Mouse (Mus musculus) heart, adult 11 months (tissue): ENCODE results near the gene Lsm2.
"Not testable (repeated sequence)": the region's sequence is repeated elsewhere in the genome, so short reads cannot be mapped to it uniquely, and the experiment has no call there.

ENCODE experiments used
- DNase-seq: peaks from one replicate; pipeline ENCODE4 v3.0.0; 2022

The Lsm2 gene

GRCm38 (mm10) chr17:34995192-34995591 lies 13.5 kb downstream of the Lsm2 start:
- DNase-seq = not testable (repeated sequence)

- peak; percentile 86 for DNase-seq
These were observed 14.3 kb downstream of the Lsm2 start for GRCm38 (mm10) chr17:34995927-34996326.

- peak; percentile 83 for DNase-seq
These were observed 14.9 kb downstream of the Lsm2 start for GRCm38 (mm10) chr17:34996411-34997141.

GRCm38 (mm10) chr17:34997142-34997483 lies 15.5 kb downstream of the Lsm2 start:
- no peak for DNase-seq

GRCm38 (mm10) chr17:34998526-34999430 lies 17.1 kb downstream of the Lsm2 start:
- DNase-seq = peak; percentile 91

- peak; percentile 93 for DNase-seq
These were observed 18.4 kb downstream of the Lsm2 start for GRCm38 (mm10) chr17:34999871-35000716.

GRCm38 (mm10) chr17:35000717-35001451 lies 19.2 kb downstream of the Lsm2 start, which contains the start of gene Vars:
TSS of gene Vars (plus strand) at chr17:35000987.
- DNase-seq = peak; percentile 99

GRCm38 (mm10) chr17:35001452-35002152 lies 19.9 kb downstream of the Lsm2 start:
- DNase-seq = no peak

GRCm38 (mm10) chr17:35002153-35002865 lies 20.6 kb downstream of the Lsm2 start:
- DNase-seq = peak; percentile 92

GRCm38 (mm10) chr17:35003022-35003838 lies 21.6 kb downstream of the Lsm2 start:
- peak; percentile 86 for DNase-seq

GRCm38 (mm10) chr17:35004075-35004717 lies 22.5 kb downstream of the Lsm2 start:
- peak; percentile 85 for DNase-seq

GRCm38 (mm10) chr17:35005158-35005557 lies 23.5 kb downstream of the Lsm2 start:
- peak; percentile 90 for DNase-seq

GRCm38 (mm10) chr17:35005902-35006301 lies 24.2 kb downstream of the Lsm2 start:
- not testable (repeated sequence) for DNase-seq

- no peak for DNase-seq
These were observed 25.8 kb downstream of the Lsm2 start for GRCm38 (mm10) chr17:35007387-35007991.

GRCm38 (mm10) chr17:35009586-35009985 lies 27.9 kb downstream of the Lsm2 start:
- peak; percentile 91 for DNase-seq

- DNase-seq = peak; percentile 90
These were observed 29.8 kb downstream of the Lsm2 start for GRCm38 (mm10) chr17:35011440-35011839.

GRCm38 (mm10) chr17:35012430-35012829 lies 30.8 kb downstream of the Lsm2 start:
- DNase-seq = peak; percentile 89

- DNase-seq = peak; percentile 90
These were observed 31.6 kb downstream of the Lsm2 start for GRCm38 (mm10) chr17:35013221-35013620.

- peak; percentile 89 for DNase-seq
These were observed 33.6 kb downstream of the Lsm2 start for GRCm38 (mm10) chr17:35015296-35015695.
